Mouse (Mus musculus): ENCODE results near the gene Xpo4.

DNA sequence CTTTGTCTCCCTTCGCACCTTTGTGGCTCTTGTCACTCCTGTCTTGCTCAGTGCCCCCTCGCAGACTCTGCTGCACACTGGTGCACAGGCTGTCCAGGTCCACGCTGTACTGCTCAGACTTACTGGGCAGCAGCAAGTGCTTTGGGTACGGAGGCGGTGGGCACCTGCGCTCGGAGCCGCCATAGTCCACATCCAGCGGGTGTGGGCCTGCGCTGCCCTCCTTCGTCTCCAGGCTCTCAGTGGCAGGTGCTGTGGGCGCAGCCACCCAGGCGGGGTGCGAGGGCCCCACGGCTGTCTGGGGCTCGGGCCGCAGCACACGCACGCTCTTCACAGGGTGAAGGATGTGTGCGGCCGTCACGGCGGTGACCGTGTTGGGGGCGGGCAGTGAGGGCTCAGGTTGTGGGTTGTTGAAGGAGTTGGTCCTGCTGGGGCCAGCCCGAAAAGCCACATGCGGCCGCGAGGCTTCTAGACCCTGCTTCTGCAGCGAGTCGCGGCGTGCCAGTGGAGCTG is 34.3 kb upstream of the Xpo4 start:
- no peak for TF ChIP-seq GATA1 (IDR thresholded peaks at IDR 0.05; ENCODE audit: low read length)
- no peak for TF ChIP-seq TAL1 (IDR thresholded peaks at IDR 0.05; ENCODE audit: low read length)

Measured in erythroblast, embryonic 14.5 days (primary cell).